Mouse (Mus musculus): ENCODE measurements at regions not wholly inside any gene's neighbourhood (a gene's known extent, or its start where the extent isn't known, plus 50 kb on each side); places are given as distances from the start of the nearest gene placed in this dataset.

GRCm38 (mm10) chr9:67693716-67694115 lies 65.5 kb upstream of the C2cd4b start:
- no peak for DNase-seq (ENCODE audit: extremely low read depth, insufficient read length, low spot score)

DNA sequence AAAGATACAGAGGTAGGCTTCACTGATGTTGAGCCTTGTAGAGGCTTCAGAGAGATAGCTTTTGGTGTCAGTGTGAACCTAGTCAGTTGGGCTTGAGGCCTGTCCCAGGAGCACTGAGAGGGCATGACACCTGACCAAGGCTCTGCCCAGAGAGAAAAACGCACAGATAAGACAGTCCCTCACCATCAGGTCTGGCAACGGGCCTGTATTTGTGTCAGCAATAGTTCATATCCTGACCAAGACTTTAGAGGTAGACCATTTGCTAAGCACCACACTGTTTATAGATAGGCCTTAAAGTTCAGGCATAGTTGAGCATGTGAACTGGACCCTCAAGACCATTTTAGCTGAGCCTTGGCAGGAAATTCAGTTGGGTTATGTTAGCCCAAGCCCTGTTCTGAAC lies 60.4 kb upstream of the C2cd4b start:
- DNase-seq (ENCODE audit: extremely low read depth, insufficient read length, low spot score) = no peak

DNA sequence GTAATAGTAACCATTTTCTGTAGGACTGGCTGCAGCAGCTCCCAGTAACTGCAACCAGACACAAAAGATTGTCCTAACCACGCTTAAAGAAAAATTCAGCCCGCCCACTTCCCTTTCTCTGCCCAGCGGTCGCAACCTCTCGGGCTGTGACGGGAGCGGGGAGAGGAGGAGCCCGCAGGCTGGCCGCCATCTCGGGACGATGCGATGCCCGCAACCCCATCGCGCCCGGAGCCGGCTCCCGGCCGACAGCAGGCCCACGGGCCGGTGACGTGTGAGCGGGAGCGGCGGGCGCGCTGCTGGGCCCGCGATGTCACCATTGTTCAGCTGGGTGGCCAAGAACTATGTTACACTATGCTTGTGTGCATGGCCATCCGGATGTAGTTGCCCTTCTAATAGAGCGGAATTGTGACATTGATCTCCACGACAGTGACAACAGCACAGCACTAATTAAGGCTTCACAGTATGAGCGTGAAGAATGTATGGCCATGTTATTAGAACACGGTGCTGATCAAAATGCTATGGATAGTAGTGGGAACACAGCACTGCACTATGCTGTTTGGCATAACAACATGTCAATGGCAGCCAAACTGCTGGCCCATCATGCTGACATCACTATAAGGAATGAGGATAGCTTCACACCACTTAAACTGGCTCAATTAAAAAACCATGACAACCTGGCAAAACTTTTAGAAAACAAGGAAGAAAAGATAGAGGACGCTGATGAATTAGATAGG lies 59.2 kb upstream of the C2cd4b start:
- DNase-seq (ENCODE audit: extremely low read depth, insufficient read length, low spot score) = no peak

DNA sequence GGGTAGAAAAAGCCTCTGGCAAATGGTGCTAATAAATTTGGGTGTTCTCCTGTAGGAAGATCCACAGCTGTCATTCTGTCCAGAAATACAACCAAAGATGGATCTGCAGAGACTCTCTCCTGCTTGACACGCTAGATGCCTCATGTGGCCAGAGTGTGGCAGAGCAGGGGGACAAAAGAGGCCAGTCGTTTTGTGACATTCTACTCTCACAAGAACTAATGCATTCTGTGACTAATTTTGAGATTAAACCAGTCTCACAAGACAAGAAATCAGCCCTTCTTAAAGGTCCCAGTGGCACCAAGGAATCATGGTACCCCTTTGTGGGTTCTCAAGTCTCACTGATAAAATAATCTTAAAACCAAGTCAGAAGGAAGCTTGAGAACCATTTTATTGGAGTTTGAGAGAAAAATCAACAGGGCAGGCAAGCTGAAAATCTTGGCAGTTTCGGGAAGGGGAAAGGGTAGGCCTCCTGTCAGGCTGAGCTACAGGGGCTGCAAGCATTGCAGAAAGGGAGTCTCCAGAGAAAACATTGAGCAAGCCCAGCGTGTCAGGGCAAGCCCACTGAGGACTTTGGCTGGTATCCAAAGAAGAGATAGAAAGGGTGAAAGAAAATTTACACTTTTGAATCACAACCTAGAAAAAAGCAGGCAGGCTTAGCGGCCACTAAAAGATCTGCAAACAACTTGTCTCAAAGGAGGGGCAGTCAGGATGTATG lies 50.8 kb upstream of the C2cd4b start:
- DNase-seq (ENCODE audit: extremely low read depth, insufficient read length, low spot score) = no peak

Data from 3134 (cell line).